Mouse (Mus musculus): ENCODE measurements around the gene Lhx4. TPM values are rescaled to one million over a fixed set of nuclear protein-coding genes. Genes with fewer than 3 reads are reported as not detected.

Lhx4 gene
- total and polyA plus RNA-seq, 3 experiments = not detected

Other genes with a start within 250 kb of the Lhx4 start
- 96.6 and 102 TPM in 2 replicates for gene Acbd6, start 193.6 kb downstream of the Lhx4 start, total RNA-seq (2012; rRNA removed)
- gene Acbd6, start 193.6 kb downstream of the Lhx4 start, polyA plus RNA-seq (2012; ENCODE audit: insufficient read depth in 1 of 2, insufficient read length in 2 of 2, low read depth in 1 of 2, low replicate concordance in 2 of 2, missing spikeins in 1 of 2) = 100 to 1,000 TPM; 145 to 270 TPM
- gene Qsox1, start 61.2 kb upstream of the Lhx4 start, total RNA-seq (2012; rRNA removed) = 8.4 TPM in 2 replicates
- 10 to 100 TPM in 1 of 2 experiments, not detected in 1; 17.1 TPM for gene Qsox1, start 61.2 kb upstream of the Lhx4 start, polyA plus RNA-seq (2012; ENCODE audit: insufficient read depth in 1 of 2, insufficient read length in 2 of 2, low read depth in 1 of 2, low replicate concordance in 2 of 2, missing spikeins in 1 of 2)
- gene Cep350, start 221.6 kb upstream of the Lhx4 start, total RNA-seq (2012; rRNA removed) = 4.3 and 5.7 TPM in 2 replicates
- 100 to 1,000 TPM in 1 of 2 experiments, 1 to 10 TPM in 1; 9.7 to 110 TPM for gene Cep350, start 221.6 kb upstream of the Lhx4 start, polyA plus RNA-seq (2012; ENCODE audit: insufficient read depth in 1 of 2, insufficient read length in 2 of 2, low read depth in 1 of 2, low replicate concordance in 2 of 2, missing spikeins in 1 of 2)

All from MEL (cell line).